ENCODE assay signal across 16 mouse cellular contexts in genomic region chr17:60717494-60717893, GRCm38 (mm10).
"Had no signal": no experiment of that assay in that cellular context is flagged by ENCODE, and none has a peak within 500 bp of the region (broad histone marks: within the 10 kb centered on the region; RNA-seq: fewer than 3 reads in every experiment).

No protein-coding gene starts in this region.

- DNase-seq: retina, postnatal 1 day; right cerebral cortex, adult 18-20 months; right cerebral cortex, postnatal 14 days; right cerebral cortex, postnatal 25 days; right cerebral cortex, postnatal 4 days; spleen, adult 18-20 months; thymus, adult 18-20 months; thymus, adult 2 months; thymus, postnatal 14 days; thymus, postnatal 25 days; thymus, postnatal 36 days; thymus, postnatal 4 days had no signal

- H3K4me1 ChIP-seq: neural tube, embryonic 13.5 days; neural tube, embryonic 15.5 days; stomach, embryonic 15.5 days had no signal

- H3K36me3 ChIP-seq: neural tube, embryonic 13.5 days; neural tube, embryonic 15.5 days; stomach, embryonic 15.5 days had no signal

- H3K9me3 ChIP-seq: neural tube, embryonic 13.5 days; neural tube, embryonic 15.5 days; stomach, embryonic 15.5 days had no signal

- H3K27ac ChIP-seq: neural tube, embryonic 13.5 days; neural tube, embryonic 15.5 days; stomach, embryonic 15.5 days; stomach, postnatal 0 days had no signal

- H3K9ac ChIP-seq: neural tube, embryonic 13.5 days; neural tube, embryonic 15.5 days; stomach, embryonic 15.5 days had no signal

- H3K4me2 ChIP-seq: neural tube, embryonic 13.5 days; neural tube, embryonic 15.5 days; stomach, embryonic 15.5 days had no signal

- H3K4me3 ChIP-seq: neural tube, embryonic 13.5 days; neural tube, embryonic 15.5 days; stomach, embryonic 15.5 days had no signal

- H3K27me3 ChIP-seq: neural tube, embryonic 13.5 days; neural tube, embryonic 15.5 days; stomach, embryonic 15.5 days had no signal
